Mouse (Mus musculus) heart, postnatal 10 days (tissue): ENCODE measurements around the gene Eda. TPM values are rescaled to one million over a fixed set of nuclear protein-coding genes. Genes with fewer than 3 reads are reported as not detected.
"Not testable (repeated sequence)": the region's sequence is repeated elsewhere in the genome, so short reads cannot be mapped to it uniquely, and the experiment has no call there.

ENCODE experiments used
- DNase-seq, 2 experiments: peaks; one replicate each; pipeline ENCODE4 v3.0.0; 2021
- intact Hi-C: fragments of 180-260 bp; cut with DNase I; formaldehyde crosslinking; loops from one replicate; pipeline ENCODE4 v1.15.1; 2025
- microRNA-seq, 2 experiments: library from miRNA; unstranded; fragments of <30 nt; microRNA quantifications; one replicate each; pipeline ENCODE4 v1.2.0; 2022
- total RNA-seq, 2 experiments: library from RNA; stranded (reverse); gene quantifications; 2 replicates each; pipeline ENCODE4 v1.2.3; 2021

Eda gene
- total RNA-seq, 2 experiments from 2014 or later: 4.7 to 5.6 TPM

DNA sequence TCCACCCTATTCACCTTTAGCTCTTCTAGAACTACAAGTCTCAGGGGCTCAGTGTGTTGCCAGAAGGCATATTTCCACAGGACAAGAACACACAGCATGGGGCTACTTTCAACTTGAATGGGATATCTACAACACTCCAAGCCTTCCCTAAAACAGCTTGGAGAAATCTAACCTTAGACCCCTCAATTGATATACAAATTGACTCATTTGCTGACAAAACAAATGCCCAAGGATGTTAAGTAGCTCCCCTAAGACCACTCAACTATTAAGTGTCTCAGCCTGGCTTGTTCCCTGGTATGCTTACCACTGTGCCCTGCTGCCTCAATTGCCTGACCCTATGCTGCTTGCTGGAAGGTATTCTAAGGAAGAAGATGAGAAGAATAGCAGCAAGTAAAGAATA, 425.5 kb downstream of the Eda start:
- intact Hi-C loops: no loop called here
- DNase-seq: no peak

DNA sequence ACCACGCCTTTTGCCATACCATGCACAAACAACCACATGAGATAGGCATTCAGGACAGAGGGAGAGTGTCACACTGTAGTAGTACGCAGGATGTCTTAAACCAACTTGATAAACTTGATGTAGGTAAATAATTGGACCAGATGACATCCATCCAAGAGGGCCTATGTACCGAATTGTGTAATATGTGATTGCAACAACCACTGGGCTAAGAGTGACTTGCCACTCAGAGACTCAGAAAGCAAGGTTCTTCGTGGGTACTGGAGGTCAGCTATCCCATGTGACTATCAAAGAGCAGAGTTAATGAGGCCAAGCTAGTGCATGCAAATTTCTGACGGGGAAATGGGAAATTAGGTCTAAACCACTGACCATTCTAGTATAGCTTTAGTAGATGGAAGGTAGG, 426.3 kb downstream of the Eda start:
- intact Hi-C loops: no loop called here
- no peak for DNase-seq

DNA sequence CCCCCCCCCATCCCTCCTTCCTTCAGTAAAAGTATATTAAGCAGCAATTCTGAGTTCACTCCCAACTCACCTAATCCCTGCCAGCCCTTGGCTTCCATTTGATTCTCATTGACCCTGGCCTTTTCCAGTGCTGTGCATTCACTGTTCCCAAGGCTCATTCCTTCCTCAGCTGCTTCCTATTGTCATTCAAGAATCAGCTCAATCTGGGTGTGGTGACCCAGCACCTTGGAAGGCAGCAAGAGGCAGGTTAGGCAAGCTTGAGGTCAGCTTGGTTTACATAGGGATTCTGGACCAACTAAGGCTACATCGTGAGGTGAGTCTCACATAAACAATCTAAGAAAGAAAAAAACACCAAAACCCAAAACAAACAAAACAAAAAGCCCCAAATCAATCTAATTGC, 433.8 kb downstream of the Eda start:
- intact Hi-C loops: no loop called here
- DNase-seq: no peak

DNA sequence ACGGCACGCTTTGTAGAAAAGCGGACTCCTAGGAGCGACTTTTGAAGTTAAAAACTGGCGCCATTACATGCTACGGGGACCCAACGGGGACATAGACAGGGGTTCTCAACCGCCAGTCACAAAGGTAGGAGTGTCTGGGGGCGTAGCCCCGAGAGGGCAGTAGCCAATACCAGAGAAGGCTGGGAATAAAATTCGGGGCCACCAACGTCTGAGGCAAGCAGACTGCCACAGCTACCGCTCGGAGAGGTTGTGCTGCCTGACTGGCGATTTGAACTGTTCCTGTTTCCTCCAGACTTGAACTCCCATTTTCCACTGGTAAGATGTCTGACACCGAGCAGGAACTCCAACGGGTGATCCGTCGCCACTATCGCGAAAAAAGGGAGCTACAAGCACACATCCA, 453.3 kb downstream of the Eda start, which contains the start of gene Otud6a:
Gene Otud6a (plus strand): TSS at position 321 of the 400 bp plus-strand sequence.
- no peak for DNase-seq
- intact Hi-C loops: no loop called here

DNA sequence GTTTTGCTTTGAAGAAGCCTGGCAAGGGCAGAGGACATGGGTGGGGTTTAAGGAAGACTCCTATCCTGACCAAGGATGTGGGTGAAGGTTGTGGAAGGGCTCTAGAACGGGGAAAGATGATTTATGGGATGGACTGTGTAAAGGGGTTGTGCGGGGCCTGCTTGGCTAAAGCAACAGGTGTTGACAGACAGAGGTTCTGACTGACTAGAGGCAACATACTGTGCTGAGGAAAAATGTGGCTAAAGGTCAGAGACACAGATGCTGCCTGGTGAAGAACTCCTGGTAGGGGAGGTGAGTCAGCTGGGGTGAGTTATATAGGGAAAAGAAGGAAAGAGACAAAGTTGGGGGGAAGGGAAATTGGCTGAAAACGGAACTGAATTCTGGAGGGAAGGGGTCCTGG, 456.9 kb downstream of the Eda start:
- DNase-seq: no peak
- intact Hi-C loops: no loop called here

DNA sequence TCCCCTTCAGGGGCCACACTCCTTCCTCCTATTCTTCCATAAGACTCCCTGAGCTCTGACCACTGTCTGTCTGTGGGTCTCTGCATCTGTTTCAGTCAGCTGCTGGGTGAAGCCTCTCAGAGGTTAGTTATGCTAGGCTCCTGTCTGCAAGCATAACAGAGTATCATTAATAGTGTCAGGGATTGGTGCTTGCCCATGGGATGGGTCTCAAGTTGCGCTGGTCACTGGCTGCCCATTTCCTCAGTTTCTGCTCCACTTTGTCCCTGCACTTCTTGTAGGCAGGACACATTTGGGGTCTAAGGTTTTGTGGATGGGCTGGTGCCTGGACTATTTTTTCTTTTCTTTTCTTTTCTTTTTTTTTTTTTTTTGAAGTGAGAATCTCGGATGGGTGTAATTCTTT, 467.2 kb downstream of the Eda start, which contains the start of gene Awat2:
Gene Awat2 (minus strand): TSS at position 101 of the 400 bp plus-strand sequence.
- DNase-seq, intact Hi-C loops: not testable (repeated sequence)

DNA sequence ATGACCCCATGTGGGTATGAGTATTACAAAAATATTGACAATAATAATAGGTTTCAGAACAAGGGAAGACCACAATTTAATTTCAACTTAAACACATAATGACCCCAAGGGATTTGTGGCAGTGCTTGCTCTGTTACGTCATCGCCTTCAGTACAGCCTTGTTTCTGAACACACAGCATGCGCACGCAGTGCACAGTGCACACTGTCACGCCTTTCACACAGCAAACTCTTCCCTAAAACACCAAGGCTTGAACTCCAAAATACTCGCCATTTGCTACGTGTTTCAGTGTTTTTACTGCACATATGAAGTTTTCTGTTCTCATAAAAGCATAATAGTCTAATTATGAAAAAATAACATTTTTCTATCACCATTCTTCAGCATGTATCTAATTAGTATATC, 468.1 kb downstream of the Eda start:
- no peak for DNase-seq
- intact Hi-C loops: no loop called here

Small RNAs within 50 kb of the gene (microRNA-seq; reads per million reads assigned to microRNA genes)
- gene Mir676: 1,779 to 3,139 reads per million in 2 experiments

Other genes starting within 250 kb of the Eda start
- not detected for gene Tmem28, start 154.6 kb upstream of the Eda start, total RNA-seq